Mouse (Mus musculus): ENCODE measurements around the gene Zdhhc7.

DNA sequence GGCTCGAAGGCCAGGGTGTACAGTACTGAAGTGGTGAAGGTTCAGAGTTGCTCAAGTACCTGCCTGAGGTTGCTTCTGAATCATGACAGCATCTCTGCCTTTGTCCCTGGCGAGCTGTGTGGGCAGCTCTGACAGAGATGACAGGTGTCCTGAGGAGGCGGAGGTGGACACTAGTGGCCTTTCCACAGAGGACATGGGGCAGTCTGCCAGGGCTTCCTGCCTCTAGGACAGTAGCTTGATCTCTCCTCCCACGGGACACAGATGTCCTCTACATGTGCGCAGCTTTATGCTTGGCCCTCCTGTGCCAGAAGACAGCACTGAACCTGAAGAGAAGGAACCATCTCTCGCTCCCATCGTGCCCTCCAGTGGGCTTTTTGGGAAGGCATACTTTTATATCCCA lies 31.9 kb upstream of the Zdhhc7 start:
- TF ChIP-seq CTCF (IDR thresholded peaks at IDR 0.05; ENCODE audit: borderline replicate concordance, insufficient read depth, low read depth, low read length): peak; percentile 62; the same call in 1 of the 2 replicates
- TF ChIP-seq POLR2A (IDR thresholded peaks at IDR 0.05; ENCODE audit: borderline replicate concordance, insufficient read depth, low read length): peak; percentile 46; the same call in 1 of the 2 replicates
